Mouse (Mus musculus) left cerebral cortex, adult 11 months (tissue): Measurements from ENCODE around the gene D930007J09Rik.

Source experiments
- DNase-seq: peaks from one replicate; pipeline ENCODE4 v3.0.0; 2022; ENCODE audit warnings: low spot score

Gene D930007J09Rik

DNA sequence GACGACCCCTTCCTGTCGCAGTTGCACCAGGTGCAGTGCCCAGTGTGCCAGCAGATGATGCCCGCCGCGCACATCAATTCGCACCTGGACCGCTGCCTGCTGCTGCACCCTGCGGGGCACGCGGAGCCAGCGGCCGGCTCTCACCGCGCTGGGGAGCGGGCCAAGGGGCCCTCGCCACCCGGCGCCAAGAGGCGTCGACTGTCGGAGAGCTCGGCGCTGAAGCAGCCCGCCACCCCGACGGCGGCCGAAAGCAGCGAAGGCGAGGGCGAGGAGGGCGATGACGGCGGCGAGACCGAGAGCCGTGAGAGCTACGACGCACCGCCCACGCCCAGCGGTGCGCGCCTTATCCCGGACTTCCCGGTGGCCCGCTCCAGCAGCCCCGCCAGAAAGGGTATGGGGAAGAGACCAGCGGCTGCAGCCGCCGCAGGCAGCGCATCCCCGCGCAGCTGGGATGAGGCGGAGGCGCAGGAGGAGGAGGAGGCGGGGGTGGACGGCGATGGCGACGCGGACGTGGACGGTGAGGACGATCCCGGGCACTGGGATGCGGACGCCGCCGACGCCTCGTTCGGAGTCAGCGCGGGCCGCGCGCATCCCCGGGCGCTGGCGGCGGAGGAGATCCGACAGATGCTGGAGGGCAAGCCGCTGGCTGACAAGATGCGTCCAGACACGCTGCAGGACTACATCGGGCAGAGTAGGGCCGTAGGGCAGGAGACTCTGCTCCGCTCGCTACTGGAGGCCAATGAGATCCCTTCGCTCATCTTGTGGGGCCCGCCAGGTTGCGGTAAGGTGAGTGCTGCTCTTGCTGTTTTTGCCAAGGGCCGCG lies at the start of gene D930007J09Rik:
Gene D930007J09Rik (minus strand): TSS at position 591 of the 823 bp plus-strand sequence.
- DNase-seq: peak; percentile 31

DNA sequence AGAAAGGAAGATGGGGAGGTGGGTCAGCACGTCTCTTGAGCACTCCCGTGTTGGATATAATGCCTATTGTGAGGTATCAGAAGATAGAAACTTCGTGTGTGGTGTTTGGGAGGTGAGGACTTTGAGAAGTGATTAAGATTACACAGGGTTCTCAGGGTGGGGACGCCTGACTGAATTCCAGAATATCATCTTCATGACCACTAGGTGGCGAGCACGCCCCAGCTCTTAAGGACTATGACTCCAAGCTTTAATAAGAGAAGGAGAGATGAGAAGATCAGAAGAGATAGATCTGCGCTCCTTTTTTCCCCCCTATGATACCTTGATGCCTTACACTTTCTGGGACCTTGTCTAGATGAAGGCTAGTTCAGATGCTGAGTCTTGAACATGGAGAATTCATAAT lies 49.3 kb upstream of the D930007J09Rik start:
- no peak for DNase-seq

DNA sequence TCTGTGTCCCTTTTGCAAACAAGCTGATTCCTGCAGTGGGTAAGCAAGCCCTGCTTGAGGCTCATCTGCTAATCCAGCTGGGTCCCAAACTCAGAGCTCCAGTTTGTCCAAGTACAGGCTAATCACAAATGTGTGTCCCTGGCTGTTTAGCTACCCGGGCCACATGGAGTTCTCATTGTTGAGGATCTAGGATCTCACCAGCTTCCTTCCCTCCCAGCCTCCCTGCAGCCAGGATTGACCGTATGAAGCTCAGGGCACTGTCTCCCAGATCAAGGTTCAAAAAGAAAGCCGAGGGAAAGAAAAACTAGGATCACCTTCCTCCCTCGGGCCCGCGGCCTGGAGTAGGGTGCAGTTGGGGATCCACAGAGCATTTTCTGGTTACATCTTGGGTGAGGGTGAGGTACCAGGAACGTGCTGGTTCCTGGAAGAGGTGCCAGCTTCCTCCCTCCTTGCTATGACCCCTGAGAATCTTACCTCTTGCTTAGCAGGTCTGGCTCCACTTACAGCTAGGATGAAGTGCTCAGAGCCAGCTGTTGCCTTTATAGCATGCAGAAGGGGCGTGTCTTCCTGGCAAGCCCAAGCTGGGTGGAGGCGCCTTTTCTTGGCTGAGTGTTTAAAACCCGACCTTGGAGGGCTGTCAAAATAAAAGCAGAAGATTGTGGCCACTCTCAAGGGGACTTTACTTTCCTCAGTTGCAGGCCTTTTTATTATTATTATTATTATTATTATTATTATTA lies 48.2 kb upstream of the D930007J09Rik start, which contains the start of gene Serpinb1a:
Gene Serpinb1a (minus strand): TSS at position 518 of the 737 bp plus-strand sequence.
- DNase-seq: no peak

DNA sequence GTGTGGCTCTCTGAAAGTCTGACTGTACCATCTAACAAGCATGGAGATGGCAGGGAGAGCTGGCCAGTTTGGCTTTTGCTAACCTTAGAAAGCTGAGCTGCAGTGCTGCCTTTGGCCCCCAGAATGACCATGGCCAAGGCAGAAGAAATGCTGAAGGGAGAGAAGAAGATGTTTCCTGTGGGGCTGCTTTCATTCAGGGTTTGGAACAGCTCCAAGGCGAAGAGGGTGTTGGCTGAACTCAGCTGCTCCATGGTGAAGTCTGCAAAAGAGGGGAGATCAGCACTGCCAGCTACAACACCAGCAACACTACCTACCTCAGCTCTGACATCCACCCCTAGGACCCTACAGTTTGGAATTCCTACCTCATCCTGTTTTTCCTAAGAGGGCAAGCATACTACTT lies 47.5 kb upstream of the D930007J09Rik start:
- no peak for DNase-seq

GRCm38 (mm10) chr13:32849531-32850123 lies 47.0 kb upstream of the D930007J09Rik start:
- DNase-seq: no peak

DNA sequence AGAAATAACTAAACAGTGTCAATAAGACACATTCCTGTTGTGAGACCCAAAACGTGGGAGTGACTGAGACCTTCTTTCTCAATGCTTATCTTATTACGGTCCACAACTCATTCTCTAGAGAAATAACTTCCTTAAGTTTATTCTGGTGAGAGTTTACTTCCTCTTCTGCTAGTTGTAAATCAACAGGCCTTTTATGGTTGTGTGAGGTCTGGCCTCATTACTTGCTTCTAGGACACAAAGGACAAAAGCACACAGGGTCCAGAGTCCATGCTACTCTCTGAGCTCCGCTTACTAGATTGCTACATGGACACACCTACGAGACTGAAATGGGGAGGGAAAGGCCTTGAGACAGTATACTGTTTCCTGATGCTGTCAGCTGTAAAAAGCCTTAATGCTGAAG lies 46.4 kb upstream of the D930007J09Rik start:
- DNase-seq: no peak

DNA sequence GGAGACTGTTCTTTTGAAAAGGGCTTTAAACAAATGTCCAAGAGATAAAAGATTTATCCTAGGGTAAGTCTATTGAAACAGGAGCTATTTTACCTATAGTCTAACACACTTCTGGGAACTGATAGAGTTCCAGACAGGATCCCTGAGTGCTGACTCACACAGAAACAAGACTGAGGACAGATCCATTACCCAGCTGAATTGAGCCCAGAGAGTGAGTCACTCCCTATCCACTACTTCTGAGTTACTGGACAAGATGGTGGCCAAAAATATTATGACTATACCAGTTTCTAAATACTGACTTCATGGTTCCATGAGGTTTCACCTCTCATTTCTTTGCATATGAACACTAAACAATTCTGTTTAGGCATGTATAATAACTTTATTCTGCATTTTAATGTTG lies 43.6 kb upstream of the D930007J09Rik start:
- DNase-seq: no peak

DNA sequence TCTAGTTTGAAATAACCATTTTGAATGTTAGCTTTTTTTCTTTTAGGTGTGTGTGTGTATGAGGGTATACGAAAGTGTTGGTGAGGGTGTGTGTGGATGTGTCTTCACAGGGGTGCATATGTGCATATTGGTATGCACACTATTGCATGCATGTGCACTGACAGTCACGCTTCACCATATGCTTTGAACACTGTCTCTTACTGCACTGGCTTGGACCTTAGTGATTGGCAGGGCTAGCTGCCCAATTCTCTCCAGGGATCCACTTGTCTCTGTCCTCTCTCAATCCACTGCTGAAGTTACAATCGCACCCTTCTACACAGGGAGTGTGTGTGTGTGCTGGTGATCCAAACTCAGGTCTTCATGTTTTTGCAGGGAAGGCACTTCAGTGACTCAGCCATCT lies 38.7 kb upstream of the D930007J09Rik start:
- DNase-seq: no peak

DNA sequence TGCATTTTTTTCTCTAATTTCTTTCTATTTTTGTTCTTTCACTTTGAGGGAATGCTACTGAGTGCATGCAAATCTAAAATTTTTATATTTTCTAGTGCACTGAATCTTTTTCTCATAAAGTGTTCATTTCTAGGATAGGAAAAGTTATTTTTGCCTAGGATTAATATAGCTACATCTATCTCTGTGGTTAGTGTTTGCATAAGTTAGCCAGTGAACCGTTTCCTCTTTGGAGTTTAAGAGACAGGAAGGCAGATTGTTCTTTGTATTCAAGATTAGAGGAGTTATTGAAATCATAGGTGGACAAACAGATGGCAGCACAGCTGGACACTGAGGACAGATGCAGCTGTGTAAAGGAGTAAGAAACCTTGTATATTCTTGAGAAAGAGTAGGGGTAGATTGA lies 36.7 kb upstream of the D930007J09Rik start:
- DNase-seq: no peak

- no peak for DNase-seq
Observed at GRCm38 (mm10) chr13:32834513-32834912, 31.9 kb upstream of the D930007J09Rik start.

- no peak for DNase-seq
Observed at GRCm38 (mm10) chr13:32833237-32833636, 30.6 kb upstream of the D930007J09Rik start.

GRCm38 (mm10) chr13:32832776-32833175 lies 30.1 kb upstream of the D930007J09Rik start:
- no peak for DNase-seq

DNA sequence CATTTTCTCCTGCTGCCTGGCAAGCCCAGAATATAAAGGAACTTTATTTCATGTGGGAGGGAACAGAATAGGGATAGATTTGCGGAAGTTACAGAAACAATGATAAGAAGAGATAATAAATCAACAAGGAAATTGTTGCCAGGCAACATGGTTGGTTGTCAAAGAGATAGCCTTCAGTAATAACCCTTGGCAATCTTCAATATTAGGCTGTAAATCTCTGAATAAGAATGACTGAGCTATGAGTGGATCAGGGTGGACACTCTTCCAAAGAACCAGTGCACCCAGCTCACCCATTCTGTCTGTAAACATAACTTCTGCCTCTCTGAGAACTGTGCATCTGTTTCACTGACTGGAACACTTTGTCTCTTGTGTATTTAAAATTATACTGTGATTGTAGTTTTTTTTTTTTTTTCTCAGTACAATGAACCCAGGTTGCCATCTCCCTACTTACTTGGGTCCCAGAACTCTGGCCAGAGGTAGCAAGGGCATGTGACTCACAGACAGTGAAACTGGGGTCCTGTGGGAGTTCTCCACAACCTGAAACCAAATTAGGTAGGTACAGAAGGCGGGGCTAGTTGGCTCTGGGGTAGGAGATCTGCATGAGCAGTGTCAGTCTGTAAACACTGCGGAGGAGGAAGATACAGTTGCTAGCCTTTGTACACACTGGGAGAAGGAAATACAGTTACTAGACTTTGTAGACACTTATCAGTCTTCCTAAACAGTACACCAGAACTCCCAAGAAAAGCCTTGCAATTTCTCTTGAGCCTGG lies 29.0 kb upstream of the D930007J09Rik start:
- no peak for DNase-seq

DNA sequence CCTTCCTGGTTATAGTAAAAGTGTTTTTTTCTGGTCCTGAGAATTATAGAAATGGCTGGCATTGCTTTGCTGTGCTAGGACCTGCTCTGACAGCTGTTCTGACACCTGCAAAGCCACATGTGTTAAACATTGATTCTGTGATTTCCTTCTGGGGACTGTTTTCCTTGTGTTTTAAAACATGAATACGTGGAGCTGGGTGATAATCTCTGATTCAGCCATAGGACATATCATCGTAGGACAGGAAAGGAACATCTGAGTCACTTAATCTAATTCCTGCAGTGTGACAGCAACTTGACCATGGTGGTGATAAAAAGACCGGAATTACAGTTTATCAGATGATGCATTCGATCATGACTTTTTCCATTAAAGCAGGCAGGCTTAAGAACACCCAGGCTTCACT lies 26.2 kb upstream of the D930007J09Rik start:
- no peak for DNase-seq

DNA sequence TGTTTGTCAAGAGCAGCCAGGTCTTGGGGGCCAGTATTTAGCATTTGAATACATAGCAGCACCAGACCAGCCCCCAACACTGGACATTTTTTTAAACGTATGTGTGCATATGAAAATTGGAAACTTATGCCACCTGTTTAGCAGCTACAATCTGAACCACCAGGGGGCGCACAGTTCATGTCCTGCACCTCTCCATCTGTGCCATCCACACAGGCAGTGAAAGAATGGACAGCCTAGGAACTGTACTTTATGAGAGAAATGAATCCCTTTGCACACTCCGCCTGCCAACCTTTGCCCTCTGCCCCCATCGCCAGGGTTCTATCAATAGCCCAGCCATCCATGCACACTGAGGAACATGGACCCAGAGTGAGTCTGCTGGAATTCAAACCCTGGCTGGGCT lies 25.3 kb upstream of the D930007J09Rik start:
- peak; percentile 45 for DNase-seq

DNA sequence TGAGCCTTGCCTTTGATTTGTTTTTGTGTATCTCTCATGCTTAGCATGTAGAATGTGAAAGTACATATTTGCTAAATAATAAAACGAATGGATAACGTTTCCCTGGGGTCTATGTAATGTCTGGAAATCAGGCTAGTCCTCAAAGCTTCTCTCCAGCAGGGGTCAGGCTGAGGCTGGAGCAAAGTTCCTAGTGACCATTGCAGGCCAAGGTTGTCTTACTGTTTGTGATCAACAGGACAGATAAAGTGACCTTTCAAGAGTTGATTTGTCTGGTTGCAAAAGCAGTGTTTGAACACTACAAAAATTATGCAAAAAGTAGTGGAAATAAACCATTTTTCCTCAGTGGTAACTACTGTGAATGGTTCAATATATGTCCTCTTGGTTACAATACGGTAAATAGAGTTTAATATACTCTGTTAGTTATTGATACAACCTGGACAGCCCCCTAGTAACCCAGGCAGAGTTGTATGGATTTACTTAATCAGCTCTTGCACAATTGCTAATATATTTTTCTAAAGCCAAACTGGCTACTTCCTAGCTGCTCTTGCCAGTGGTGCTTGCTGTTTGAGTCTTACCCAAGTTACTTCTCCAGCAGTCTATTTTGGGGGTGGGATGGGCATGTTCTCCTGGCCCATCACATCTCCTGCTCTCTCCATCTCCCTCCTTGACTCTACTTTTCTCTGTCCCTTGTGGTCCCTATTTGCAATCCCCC lies 24.6 kb upstream of the D930007J09Rik start:
- no peak for DNase-seq

DNA sequence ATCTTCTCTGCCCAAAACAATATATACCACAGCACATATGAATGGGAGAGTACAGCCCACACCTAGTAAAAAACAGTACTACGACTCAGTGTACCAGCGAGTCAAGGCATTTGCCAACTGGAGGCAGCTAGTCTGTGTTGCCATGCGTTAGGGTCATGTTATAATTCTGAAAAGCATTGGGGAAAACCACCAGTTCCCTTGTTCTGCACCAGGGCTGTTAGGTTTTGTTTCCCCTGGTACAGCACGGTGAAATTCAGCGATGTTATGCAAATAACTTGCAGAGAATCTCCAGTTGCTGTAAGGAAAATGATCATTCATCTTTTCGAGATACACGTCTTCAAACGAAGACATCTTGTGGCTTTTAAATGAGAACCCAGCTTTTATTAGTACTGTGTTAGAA lies 22.9 kb upstream of the D930007J09Rik start:
- no peak for DNase-seq

GRCm38 (mm10) chr13:32824377-32825330 lies 22.0 kb upstream of the D930007J09Rik start:
- DNase-seq: no peak

GRCm38 (mm10) chr13:32823126-32823525 lies 20.5 kb upstream of the D930007J09Rik start:
- no peak for DNase-seq

GRCm38 (mm10) chr13:32821671-32822070 lies 19.0 kb upstream of the D930007J09Rik start:
- no peak for DNase-seq
